20 mouse cellular contexts compared by ENCODE assay signal in genomic region chr4:119075273-119075672, GRCm38 (mm10). TPM values are rescaled to one million over a fixed set of nuclear protein-coding genes. Genes with fewer than 3 reads are reported as not detected.
A peak's percentile ranks its signal among the peaks of the same experiment; 100 is the strongest.
DNase-seq lines count a peak whose midpoint lies in the region; ATAC-seq lines count a peak whose summit lies in the region.
"Had no signal": no experiment of that assay in that cellular context is flagged by ENCODE, and none has a peak within 500 bp of the region (broad histone marks: within the 10 kb centered on the region; RNA-seq: fewer than 3 reads in every experiment).

No protein-coding gene starts in this region.

- H3K9me3 ChIP-seq in forebrain, embryonic 10.5 days = no peaks in the 10 kb centered on the region; the same call in 1 of the 2 replicates
- no peaks in the 10 kb centered on the region for H3K9me3 ChIP-seq in forebrain, embryonic 14.5 days (replicated peaks; ENCODE audit: control insufficient read depth, low read length)
- H3K9me3 ChIP-seq in liver, embryonic 15.5 days (replicated peaks) = no peaks in the 10 kb centered on the region
- no peaks in the 10 kb centered on the region for H3K9me3 ChIP-seq in liver, embryonic 11.5 days (ENCODE audit: control insufficient read depth, low read length)
- no peaks in the 10 kb centered on the region for H3K9me3 ChIP-seq in limb, embryonic 12.5 days
- H3K9me3 ChIP-seq: embryonic facial prominence, embryonic 15.5 days had no signal

- H3K9ac ChIP-seq in forebrain, embryonic 14.5 days (ENCODE audit: low read length) = no peak overlapping the region
- no peak overlapping the region for H3K9ac ChIP-seq in liver, embryonic 15.5 days
- no peak overlapping the region for H3K9ac ChIP-seq in liver, embryonic 11.5 days (ENCODE audit: low read depth, low read length)
- no peak overlapping the region for H3K9ac ChIP-seq in limb, embryonic 12.5 days (replicated peaks)
- H3K9ac ChIP-seq: embryonic facial prominence, embryonic 15.5 days; liver, embryonic 14.5 days had no signal

- no peak for ATAC-seq in forebrain, embryonic 14.5 days
- no peak for ATAC-seq in liver, embryonic 15.5 days (ENCODE audit: insufficient read depth)
- no peak for ATAC-seq in liver, embryonic 11.5 days (replicated peaks; ENCODE audit: low FRiP score)
- ATAC-seq in limb, embryonic 12.5 days (ENCODE audit: insufficient number of reproducible peaks, insufficient read depth, low FRiP score, low TSS enrichment, low read depth) = no peak

- no peak for DNase-seq in forebrain, embryonic 10.5 days (ENCODE audit: extremely low spot score, low spot score)
- no peak for DNase-seq in forebrain, embryonic 14.5 days (ENCODE audit: low spot score)
- no peak for DNase-seq in liver, embryonic 11.5 days (ENCODE audit: low spot score)
- DNase-seq in ES-CJ7 (ENCODE audit: low read depth, low spot score) = peak; percentile 44
- no peak for DNase-seq in cerebellum, postnatal 36 days
- DNase-seq: adrenal gland, adult 2 months; cerebellum, adult 2 months; gastrocnemius, postnatal 10 days; heart, adult 18-20 months; heart, postnatal 4 days; kidney, adult 2 months; kidney, postnatal 14 days; layer of hippocampus, postnatal 36 days; lung, postnatal 36 days; thymus, postnatal 25 days had no signal

- no peak overlapping the region for H3K4me3 ChIP-seq in forebrain, embryonic 10.5 days
- no peak overlapping the region for H3K4me3 ChIP-seq in forebrain, embryonic 14.5 days (ENCODE audit: low read depth, low read length)
- no peak overlapping the region for H3K4me3 ChIP-seq in liver, embryonic 15.5 days (replicated peaks)
- no peak overlapping the region for H3K4me3 ChIP-seq in liver, embryonic 11.5 days (ENCODE audit: low read depth, low read length)
- H3K4me3 ChIP-seq in limb, embryonic 12.5 days (replicated peaks) = no peak overlapping the region
- H3K4me3 ChIP-seq: embryonic facial prominence, embryonic 15.5 days; layer of hippocampus, adult 2 months had no signal

- H3K4me1 ChIP-seq in forebrain, embryonic 10.5 days = peaks cover 73% of the 10 kb centered on the region
- H3K4me1 ChIP-seq in forebrain, embryonic 14.5 days (ENCODE audit: control insufficient read depth, insufficient read depth, low read length) = peaks cover 20% of the 10 kb centered on the region
- H3K4me1 ChIP-seq in liver, embryonic 15.5 days (replicated peaks) = peaks cover 44% of the 10 kb centered on the region
- peaks cover 9% of the 10 kb centered on the region for H3K4me1 ChIP-seq in liver, embryonic 11.5 days (replicated peaks; ENCODE audit: control insufficient read depth, insufficient read depth, low read length)
- peaks cover 54% of the 10 kb centered on the region for H3K4me1 ChIP-seq in limb, embryonic 12.5 days (replicated peaks)

- H3K27me3 ChIP-seq in forebrain, embryonic 10.5 days (ENCODE audit: poor library complexity, severe bottlenecking) = peaks cover 16% of the 10 kb centered on the region; the same call in 1 of the 2 replicates
- H3K27me3 ChIP-seq in forebrain, embryonic 14.5 days (replicated peaks; ENCODE audit: control insufficient read depth, insufficient read depth, low read length) = 0 out of 2 replicates have a peak, but pooled peaks cover 5% of the 10 kb centered on the region
- peaks cover 61% of the 10 kb centered on the region for H3K27me3 ChIP-seq in liver, embryonic 15.5 days
- H3K27me3 ChIP-seq in liver, embryonic 11.5 days (replicated peaks; ENCODE audit: control insufficient read depth, insufficient read depth, low read length) = peaks cover 30% of the 10 kb centered on the region
- H3K27me3 ChIP-seq in limb, embryonic 12.5 days = peaks cover 20% of the 10 kb centered on the region

- no peak overlapping the region for H3K4me2 ChIP-seq in forebrain, embryonic 14.5 days (ENCODE audit: low read length)
- no peak overlapping the region for H3K4me2 ChIP-seq in liver, embryonic 15.5 days
- H3K4me2 ChIP-seq in liver, embryonic 11.5 days = no peak overlapping the region
- H3K4me2 ChIP-seq in limb, embryonic 12.5 days = no peak overlapping the region
- H3K4me2 ChIP-seq: embryonic facial prominence, embryonic 15.5 days had no signal

- no peaks in the 10 kb centered on the region for H3K36me3 ChIP-seq in forebrain, embryonic 10.5 days (replicated peaks)
- H3K36me3 ChIP-seq in forebrain, embryonic 14.5 days (ENCODE audit: control insufficient read depth, insufficient read depth, low read length) = no peaks in the 10 kb centered on the region
- H3K36me3 ChIP-seq in liver, embryonic 15.5 days (replicated peaks) = no peaks in the 10 kb centered on the region
- H3K36me3 ChIP-seq in liver, embryonic 11.5 days (ENCODE audit: control insufficient read depth, insufficient read depth, low read length) = no peaks in the 10 kb centered on the region
- H3K36me3 ChIP-seq in limb, embryonic 12.5 days = no peaks in the 10 kb centered on the region
- H3K36me3 ChIP-seq: embryonic facial prominence, embryonic 15.5 days had no signal

- WGBS in forebrain, embryonic 10.5 days = 36% methylated on average over 7 of the region's 7 CpGs
- WGBS in forebrain, embryonic 14.5 days = 36% methylated on average over 6 of the region's 7 CpGs
- WGBS in liver, embryonic 15.5 days (ENCODE audit: insufficient replicate concordance) = 70% methylated on average over 7 of the region's 7 CpGs
- WGBS in liver, embryonic 11.5 days = 69% methylated on average over 7 of the region's 7 CpGs
- 49% methylated on average over 7 of the region's 7 CpGs for WGBS in limb, embryonic 12.5 days

- H3K27ac ChIP-seq in forebrain, embryonic 10.5 days = peak overlapping the region; percentile 94
- H3K27ac ChIP-seq in forebrain, embryonic 14.5 days (ENCODE audit: low read depth, low read length) = no peak overlapping the region
- H3K27ac ChIP-seq in liver, embryonic 15.5 days (replicated peaks) = 0 out of 2 replicates have a peak overlapping the region, but pooled peaks have one; percentile 91
- H3K27ac ChIP-seq in liver, embryonic 11.5 days (ENCODE audit: low read depth, low read length) = no peak overlapping the region
- H3K27ac ChIP-seq in limb, embryonic 12.5 days = peak overlapping the region; percentile 91; the same call in 1 of the 2 replicates
- H3K27ac ChIP-seq: layer of hippocampus, adult 2 months; liver, embryonic 14.5 days had no signal

RNA-seq across cellular contexts. Expression of gene Slc2a1, which starts 33.2 kb away (rescaled TPM):
- polyA plus RNA-seq in forebrain, embryonic 10.5 days (2016; fragmentation: Nextera tagmentation; extraction: Ambion mirVana) = 204 and 222 TPM in 2 replicates
- 85.3 and 96.7 TPM in 2 replicates for polyA plus RNA-seq in forebrain, embryonic 14.5 days (2014; fragmentation: Nextera tagmentation; extraction: Ambion mirVana)
- polyA plus RNA-seq in liver, embryonic 15.5 days (2015; fragmentation: Nextera tagmentation; extraction: Ambion mirVana) = 293 and 326 TPM in 2 replicates
- polyA plus RNA-seq in liver, embryonic 11.5 days (2014; fragmentation: Nextera tagmentation; extraction: Ambion mirVana) = 150 and 153 TPM in 2 replicates
- 98.1 and 100 TPM in 2 replicates for polyA plus RNA-seq in limb, embryonic 12.5 days (2016; fragmentation: Nextera tagmentation; extraction: Ambion mirVana)

Comparison
In these comparisons a context has a peak if more than half of its experiments do, and no peak if none do; other contexts are left out.
1. H3K27ac ChIP-seq: peak in forebrain, embryonic 10.5 days (single experiment), liver, embryonic 15.5 days (single experiment) and limb, embryonic 12.5 days (single experiment); none in forebrain, embryonic 14.5 days (single experiment) and liver, embryonic 11.5 days (single experiment).